Mouse (Mus musculus) kidney, postnatal 0 days (tissue): Measurements from ENCODE around the gene Rbbp4. TPM values are rescaled to one million over a fixed set of nuclear protein-coding genes. Genes with fewer than 3 reads are reported as not detected.

ENCODE experiments used
- ATAC-seq: fragments of 200-750 bp; cut with Nextera tagmentation; replicated peaks from 2 replicates; pipeline ENCODE4 v1.8.0; 2017; ENCODE audit warnings: low read depth, moderate number of reproducible peaks, moderate TSS enrichment, moderate library complexity; ENCODE audit not compliant: low FRiP score
- DNase-seq: peaks from one replicate; pipeline ENCODE4 v3.0.0-alpha.2; 2016; ENCODE audit warnings: low spot score
- H3K27ac ChIP-seq: fragments of 300-500 bp; sonication (generic); 2 replicates; pipeline ENCODE4 v1.5.1; 2014; ENCODE audit warnings: mild to moderate bottlenecking
- H3K27me3 ChIP-seq: fragments of 300-500 bp; sonication (generic); 2 replicates; pipeline ENCODE4 v1.6.1; 2014; ENCODE audit warnings: low read length, mixed read lengths; ENCODE audit not compliant: insufficient read depth
- H3K36me3 ChIP-seq: fragments of 300-500 bp; sonication (generic); 2 replicates; pipeline ENCODE4 v1.6.1; 2014; ENCODE audit warnings: low read length, mixed read lengths; ENCODE audit not compliant: insufficient read depth
- H3K4me1 ChIP-seq: fragments of 300-500 bp; sonication (generic); replicated peaks from 2 replicates; pipeline ENCODE4 v1.6.1; 2014; ENCODE audit warnings: antibody characterized with exemption, low read length, mixed read lengths; ENCODE audit not compliant: insufficient read depth
- H3K4me2 ChIP-seq: fragments of 300-500 bp; sonication (generic); 2 replicates; pipeline ENCODE4 v1.6.1; 2014; ENCODE audit warnings: mild to moderate bottlenecking, low read length, moderate library complexity, mixed read lengths
- H3K4me3 ChIP-seq: fragments of 300-500 bp; sonication (generic); replicated peaks from 2 replicates; pipeline ENCODE4 v1.5.1; 2014; ENCODE audit warnings: low read depth, low read length
- H3K9ac ChIP-seq: fragments of 300-500 bp; sonication (generic); 2 replicates; pipeline ENCODE4 v1.6.1; 2014; ENCODE audit warnings: low read depth, low read length
- H3K9me3 ChIP-seq: fragments of 300-500 bp; sonication (generic); replicated peaks from 2 replicates; pipeline ENCODE4 v1.6.1; 2016; ENCODE audit warnings: low read length, inconsistent platforms, mixed read lengths
- CTCF ChIP-seq: IDR thresholded peaks from 2 replicates; pipeline ENCODE4 v1.5.1; 2016; ENCODE audit warnings: antibody characterized with exemption, low read depth, mild to moderate bottlenecking, moderate library complexity
- WGBS: fragments of 180-500 bp; shearing (Covaris S2); extraction: QIAGEN DNeasy Blood & Tissue Kit; methylation state at CpG from one replicate; pipeline ENCODE4 v1.1.7; 2014; 5-methylcytosine and 5-hydroxymethylcytosine counted together
- polyA plus RNA-seq: library from polyadenylated mRNA; unstranded; fragments of >200 nt; fragmentation: Nextera tagmentation; extraction: Ambion mirVana; gene quantifications from 2 replicates; pipeline ENCODE4 v1.2.1, GENCODE M21; 2015

Rbbp4 gene
- polyA plus RNA-seq, 1 experiment from 2014 or later: 339 TPM

DNA sequence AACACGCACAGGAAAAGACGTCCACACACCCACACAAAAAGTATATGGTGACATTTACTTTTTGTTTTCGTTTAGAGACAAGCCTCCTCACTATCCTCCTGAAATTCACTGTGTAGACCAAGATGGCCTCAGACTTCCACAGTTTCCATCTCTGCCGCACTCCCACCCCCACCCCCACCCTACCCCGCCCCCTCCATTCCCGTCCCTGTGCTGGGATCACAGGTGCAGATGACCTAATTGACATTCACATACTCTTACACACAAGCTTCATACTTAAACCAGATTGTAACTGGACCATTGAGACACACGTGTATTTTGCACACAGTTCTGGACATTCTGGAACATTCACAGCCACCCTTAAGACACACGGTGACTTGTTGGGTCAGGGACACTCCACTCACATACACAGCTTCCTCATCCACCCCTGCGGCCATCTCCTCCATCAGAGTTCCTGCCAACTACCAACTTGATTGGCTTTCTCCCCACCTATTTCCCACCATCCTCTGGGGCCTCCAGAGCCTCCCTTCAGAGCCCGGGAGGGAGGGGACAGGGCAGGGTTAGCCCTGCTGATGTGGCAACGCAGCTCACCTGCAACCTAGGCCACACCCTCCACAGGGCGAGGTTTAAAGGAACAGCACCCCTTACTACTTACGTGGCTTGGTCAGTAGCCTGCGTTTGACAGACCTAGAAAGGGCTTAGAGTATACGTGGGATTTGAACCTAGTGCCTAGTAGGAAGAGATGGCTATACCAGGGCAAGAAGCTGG, 63.0 kb downstream of the Rbbp4 start:
- WGBS: 24% methylated on average over 15 of the region's 15 CpGs
- no peaks in the 10 kb centered on the region for H3K27me3 ChIP-seq
- H3K27ac ChIP-seq: peak overlapping the region; percentile 68
- no peaks in the 10 kb centered on the region for H3K9me3 ChIP-seq
- no peaks in the 10 kb centered on the region for H3K36me3 ChIP-seq
- no peak overlapping the region for H3K4me3 ChIP-seq
- peak overlapping the region; percentile 13; the same call in 1 of the 2 replicates for H3K4me2 ChIP-seq
- peak; percentile 86 for ATAC-seq
- no peaks in the 10 kb centered on the region; the same call in 1 of the 2 replicates for H3K4me1 ChIP-seq
- H3K9ac ChIP-seq: no peak overlapping the region
- no peak for TF ChIP-seq CTCF
- DNase-seq: no peak

DNA sequence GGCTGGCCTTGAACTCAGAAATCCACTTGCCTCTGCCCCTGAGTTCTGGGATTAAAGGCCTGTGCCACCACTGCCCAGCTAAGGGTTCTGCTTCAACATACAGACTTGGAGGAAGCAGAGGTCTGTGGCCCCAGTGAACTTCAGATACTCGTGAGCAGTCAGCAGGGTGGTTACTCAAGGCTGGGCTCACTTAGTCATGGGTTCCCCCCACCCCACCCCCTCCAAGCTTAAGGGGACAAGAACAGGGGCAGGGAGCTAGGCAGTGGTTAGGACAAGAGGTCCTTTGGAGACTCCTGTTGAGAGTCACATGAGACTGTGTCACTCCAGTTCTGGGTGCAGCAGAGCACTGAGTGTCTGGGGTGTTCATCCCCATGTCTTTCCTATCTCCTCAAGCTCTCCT, 66.5 kb downstream of the Rbbp4 start:
- no peak for DNase-seq
- no peak overlapping the region for H3K4me3 ChIP-seq
- no peaks in the 10 kb centered on the region for H3K27me3 ChIP-seq
- H3K9ac ChIP-seq: no peak overlapping the region
- H3K27ac ChIP-seq: no peak overlapping the region
- no peak for ATAC-seq
- H3K9me3 ChIP-seq: no peaks in the 10 kb centered on the region
- WGBS: 46% methylated on average over 1 of the region's 1 CpGs
- no peaks in the 10 kb centered on the region for H3K36me3 ChIP-seq
- no peak overlapping the region for H3K4me2 ChIP-seq
- peaks cover 2% of the 10 kb centered on the region for H3K4me1 ChIP-seq
- no peak for TF ChIP-seq CTCF

DNA sequence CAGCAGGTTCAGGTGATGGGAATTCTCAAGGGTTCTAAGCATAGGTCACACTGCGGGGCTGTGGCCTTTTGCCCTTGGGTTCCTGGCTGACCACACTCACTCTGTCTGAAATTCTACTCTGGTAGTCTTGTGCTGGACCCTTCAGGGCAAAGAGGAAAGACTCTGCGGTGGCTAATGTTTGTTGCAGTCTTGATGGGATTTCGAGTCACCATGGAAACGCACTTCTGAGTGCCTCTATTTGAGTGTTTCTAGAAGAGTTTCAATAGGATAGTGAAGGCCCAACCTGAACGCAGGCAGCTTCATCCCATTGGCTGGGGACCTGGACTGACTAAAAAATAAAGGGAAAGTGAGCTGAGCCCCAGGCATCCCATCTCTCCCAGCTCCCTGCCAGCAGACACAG, 68.3 kb downstream of the Rbbp4 start:
- H3K9me3 ChIP-seq: no peaks in the 10 kb centered on the region
- H3K27me3 ChIP-seq: no peaks in the 10 kb centered on the region
- H3K27ac ChIP-seq: no peak overlapping the region
- WGBS: 77% methylated on average over 5 of the region's 5 CpGs
- no peak for TF ChIP-seq CTCF
- no peak overlapping the region for H3K4me3 ChIP-seq
- no peak for DNase-seq
- H3K36me3 ChIP-seq: no peaks in the 10 kb centered on the region
- H3K9ac ChIP-seq: no peak overlapping the region
- H3K4me2 ChIP-seq: no peak overlapping the region
- H3K4me1 ChIP-seq: peaks cover 5% of the 10 kb centered on the region
- no peak for ATAC-seq

DNA sequence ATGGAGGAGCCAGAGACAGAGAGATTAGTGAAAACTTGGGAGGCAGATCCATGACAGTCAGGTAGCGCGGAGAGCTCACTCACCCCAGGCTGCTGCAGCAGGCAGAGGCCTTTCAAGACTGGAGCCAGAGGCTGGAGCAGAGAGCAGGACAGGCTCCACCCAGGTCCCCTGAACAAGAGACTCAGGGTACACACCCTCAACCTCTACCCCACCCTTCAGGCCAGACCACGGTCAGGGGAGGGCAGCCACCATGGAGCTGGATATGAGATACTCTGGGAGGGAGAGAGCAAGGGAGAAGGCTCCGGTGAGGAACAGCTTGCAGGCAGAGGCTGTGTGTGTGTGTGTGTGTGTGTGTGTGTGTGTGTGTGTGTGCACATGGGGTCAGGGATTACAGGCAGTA, 69.0 kb downstream of the Rbbp4 start:
- Histone ChIP-seq H3K27ac (no peak overlapping the region), H3K9me3 (no peaks in the 10 kb centered on the region), H3K36me3 (no peaks in the 10 kb centered on the region), H3K4me1 (peaks cover 5% of the 10 kb centered on the region), H3K4me3 (no peak overlapping the region), H3K27me3 (no peaks in the 10 kb centered on the region), H3K4me2 (no peak overlapping the region), H3K9ac (no peak overlapping the region)
- no peak for ATAC-seq
- no peak for TF ChIP-seq CTCF
- DNase-seq: no peak
- WGBS: 68% methylated on average over 4 of the region's 4 CpGs

GRCm38 (mm10) chr4:129263225-129264021, 71.7 kb downstream of the Rbbp4 start:
- Histone ChIP-seq H3K9me3 (no peaks in the 10 kb centered on the region), H3K4me3 (no peak overlapping the region), H3K27me3 (no peaks in the 10 kb centered on the region), H3K9ac (no peak overlapping the region), H3K36me3 (no peaks in the 10 kb centered on the region), H3K4me2 (peak overlapping the region; percentile 30), H3K27ac (peak overlapping the region; percentile 60), H3K4me1 (peaks cover 5% of the 10 kb centered on the region)
- no peak for TF ChIP-seq CTCF
- 22% methylated on average over 19 of the region's 19 CpGs for WGBS
- DNase-seq: peak; percentile 89
- ATAC-seq: peak; percentile 90

GRCm38 (mm10) chr4:129261196-129261595, 74.0 kb downstream of the Rbbp4 start, which contains the start of gene C77080:
TSS of gene C77080 (minus strand) at chr4:129261404.
- TF ChIP-seq CTCF: no peak
- Histone ChIP-seq H3K9me3 (no peaks in the 10 kb centered on the region), H3K9ac (no peak within 1 kb of the TSS), H3K36me3 (no peaks in the 10 kb centered on the region), H3K27me3 (no peaks in the 10 kb centered on the region), H3K4me3 (no peak within 1 kb of the TSS), H3K4me2 (no peak within 1 kb of the TSS), H3K4me1 (peaks cover 13% of the 10 kb centered on the region), H3K27ac (no peak within 1 kb of the TSS)
- 22% methylated on average over 3 of the region's 4 CpGs for WGBS
- ATAC-seq (no peak), DNase-seq (no peak)
